Mouse (Mus musculus) mature B cell (primary cell): ENCODE data around the gene Olfr1339.

Experiments
- in situ Hi-C: fragments of 300-500 bp; cut with MboI; formaldehyde crosslinking; loops from 2 replicates; pipeline ENCODE4 v1.14.3; 2019

Olfr1339 gene

DNA sequence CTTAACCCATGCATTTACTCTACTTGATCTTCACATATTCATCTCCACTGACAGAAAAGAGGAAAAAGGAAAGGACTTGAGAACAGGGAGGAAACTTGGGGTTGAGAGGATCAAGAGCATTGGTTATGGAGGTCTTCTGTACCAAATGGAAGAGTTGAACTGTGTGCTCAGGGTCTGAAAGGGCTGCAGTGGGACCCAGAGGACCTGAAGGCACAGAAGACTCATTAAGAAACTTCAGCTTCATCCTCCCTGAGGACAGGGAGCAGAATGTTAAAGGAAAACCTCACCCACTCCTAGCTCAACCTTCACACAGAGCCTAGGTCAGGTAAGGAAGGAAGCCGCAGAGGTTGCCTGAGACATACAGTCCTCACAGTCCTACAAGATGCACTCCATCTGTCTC, at the start of gene Olfr1339:
Gene Olfr1339 (plus strand): TSS at position 301 of the 400 bp plus-strand sequence.
- in situ Hi-C loops = no loop called here

DNA sequence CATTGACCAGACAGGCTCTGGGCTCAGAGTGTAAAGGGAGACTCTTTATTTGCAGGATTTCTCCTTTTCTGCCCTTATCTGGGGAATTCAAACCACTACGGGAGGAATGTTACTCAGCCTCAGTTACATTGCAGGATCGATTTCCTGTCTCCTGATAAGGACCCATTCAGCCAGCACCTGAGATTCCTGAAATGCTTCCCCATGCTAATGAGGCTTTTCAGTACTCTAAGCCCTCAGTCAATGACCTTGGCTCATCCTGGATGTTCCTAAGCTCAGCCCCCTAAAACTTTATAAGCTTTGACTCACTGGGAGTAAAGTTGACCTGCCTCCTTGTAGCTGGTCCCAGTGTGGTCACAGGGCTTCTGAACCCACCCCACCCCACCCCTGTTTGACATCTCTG, 44.9 kb upstream of the Olfr1339 start:
- in situ Hi-C loops = no loop called here

DNA sequence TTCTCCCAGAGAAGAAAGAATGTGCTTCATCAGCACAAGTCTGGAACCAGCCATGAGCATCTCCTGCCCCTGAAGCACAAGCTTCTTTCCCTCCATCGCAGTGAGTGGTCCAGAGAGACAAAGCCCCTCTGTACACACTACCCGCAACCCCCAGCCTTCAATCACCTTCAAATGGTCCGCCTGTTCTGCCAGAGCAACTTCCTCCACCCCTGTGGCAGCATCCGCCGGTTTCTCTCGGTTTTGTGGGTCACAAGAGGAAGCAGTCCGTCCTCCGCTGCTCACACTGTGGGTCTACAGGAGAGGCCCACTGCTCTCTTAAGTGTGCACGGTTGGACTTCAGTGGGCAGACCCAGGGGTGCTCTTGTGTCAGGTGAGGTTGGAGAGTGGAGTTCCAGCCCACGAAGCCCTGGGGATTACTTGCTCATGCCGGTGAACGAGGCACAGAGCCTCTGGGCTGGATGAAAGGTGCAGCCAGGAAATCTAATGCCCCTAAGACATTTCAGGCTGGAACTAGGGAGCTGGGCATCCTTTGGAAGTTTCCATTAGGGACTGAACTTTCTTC, 39.5 kb upstream of the Olfr1339 start, which contains the start of gene Olfr1342:
Gene Olfr1342 (minus strand): TSS at position 345 of the 562 bp plus-strand sequence.
- in situ Hi-C loops = no loop called here

DNA sequence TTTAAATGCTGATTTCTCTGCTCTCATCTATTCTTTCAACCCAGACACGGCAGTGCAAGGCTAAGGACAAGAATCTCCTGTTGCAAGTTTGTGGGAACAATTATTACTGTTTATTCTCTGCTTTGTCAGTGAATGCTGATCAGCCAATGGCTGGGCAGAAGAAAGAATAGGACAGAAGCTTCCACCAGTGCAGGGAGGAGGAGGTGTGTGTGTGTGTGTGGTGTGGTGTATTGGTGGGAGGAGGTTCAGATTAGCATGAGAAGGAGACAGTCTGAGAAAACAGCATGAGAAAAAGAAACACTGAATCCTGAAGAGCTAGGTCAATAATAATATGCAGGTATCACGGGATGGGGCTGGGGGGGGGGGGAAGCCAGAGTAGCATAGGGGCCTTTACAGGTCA, 38.2 kb upstream of the Olfr1339 start:
- in situ Hi-C loops = no loop called here

DNA sequence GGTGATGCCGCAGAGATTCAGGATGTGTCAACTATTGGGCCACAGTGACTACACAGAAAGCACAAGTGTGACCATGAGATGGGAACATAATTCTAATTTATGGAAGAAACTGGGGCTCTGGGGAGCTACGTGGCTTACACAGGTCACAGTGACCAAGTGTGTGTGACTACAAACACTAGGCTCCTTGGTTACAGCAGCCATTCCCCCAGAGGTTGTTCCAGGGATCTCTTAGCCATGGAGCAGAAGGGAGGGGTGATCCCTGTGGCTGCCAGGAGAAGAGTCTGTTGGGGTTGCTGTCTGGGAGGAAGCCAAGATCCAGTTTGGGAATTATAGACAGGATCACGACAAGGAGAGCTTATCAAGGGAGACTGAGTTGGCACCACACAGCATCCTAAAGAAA, 28.8 kb upstream of the Olfr1339 start, which contains the start of gene Olfr1341:
Gene Olfr1341 (plus strand): TSS at position 301 of the 400 bp plus-strand sequence.
- in situ Hi-C loops = no loop called here

DNA sequence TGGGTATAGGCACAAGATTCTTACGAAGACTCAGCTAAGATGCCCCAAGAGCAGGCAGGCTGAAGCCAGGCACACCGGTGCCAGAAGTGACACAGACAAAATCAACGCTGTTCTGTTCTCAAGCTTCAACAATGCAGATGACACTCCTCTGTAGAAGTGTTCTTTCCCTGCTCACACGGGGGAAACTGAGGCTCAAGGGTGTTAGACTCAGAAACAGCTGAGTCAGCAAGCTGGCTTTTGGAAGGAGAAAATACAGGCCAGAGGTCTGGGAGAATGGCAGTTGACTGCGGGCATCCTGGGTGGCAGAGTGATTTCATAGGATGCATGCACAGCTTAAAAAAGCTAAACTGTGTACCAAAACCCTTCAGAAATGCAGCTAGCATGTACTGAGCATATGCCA, 23.9 kb upstream of the Olfr1339 start:
- in situ Hi-C loops = no loop called here

DNA sequence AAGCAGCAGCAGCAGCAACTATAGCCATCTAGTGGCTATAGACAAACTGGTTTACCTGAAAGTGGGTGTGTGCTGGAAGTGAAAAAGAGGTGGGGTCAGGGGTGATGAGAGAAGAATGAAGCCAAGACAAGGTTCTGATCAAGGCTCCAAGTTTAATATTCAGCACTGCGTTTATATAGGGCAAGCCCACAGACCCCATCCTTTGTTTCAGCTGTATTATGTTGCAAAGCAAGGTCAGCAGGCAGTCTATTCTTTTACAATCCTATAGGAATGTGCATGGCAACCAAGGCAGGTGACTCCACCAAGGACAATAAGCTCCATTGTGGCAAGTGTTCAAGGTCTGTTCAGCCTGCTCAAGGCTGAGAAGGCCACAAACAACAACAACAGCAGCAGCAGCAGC, 20.3 kb upstream of the Olfr1339 start:
- in situ Hi-C loops = no loop called here

DNA sequence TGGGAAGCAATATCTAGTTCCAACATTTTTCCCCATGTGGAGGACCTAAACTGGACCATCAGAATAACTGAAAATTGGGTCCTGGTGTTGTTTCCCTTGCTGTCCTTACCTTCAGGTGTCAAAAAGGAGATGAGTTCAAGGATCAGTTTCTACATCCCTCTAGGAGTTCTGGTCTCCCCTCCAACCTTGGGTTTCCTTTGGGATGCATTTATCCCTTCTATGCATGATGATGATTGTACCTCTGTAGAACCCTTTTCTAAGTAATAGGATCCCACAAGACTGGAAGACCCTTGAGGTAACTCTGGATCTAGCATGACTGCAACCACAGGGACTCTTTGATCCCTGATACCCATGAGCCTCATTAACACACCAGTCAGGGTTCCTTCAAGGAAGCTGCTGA, 12.1 kb upstream of the Olfr1339 start, which contains the start of gene Olfr1340:
Gene Olfr1340 (plus strand): TSS at position 301 of the 400 bp plus-strand sequence.
- in situ Hi-C loops = no loop called here

DNA sequence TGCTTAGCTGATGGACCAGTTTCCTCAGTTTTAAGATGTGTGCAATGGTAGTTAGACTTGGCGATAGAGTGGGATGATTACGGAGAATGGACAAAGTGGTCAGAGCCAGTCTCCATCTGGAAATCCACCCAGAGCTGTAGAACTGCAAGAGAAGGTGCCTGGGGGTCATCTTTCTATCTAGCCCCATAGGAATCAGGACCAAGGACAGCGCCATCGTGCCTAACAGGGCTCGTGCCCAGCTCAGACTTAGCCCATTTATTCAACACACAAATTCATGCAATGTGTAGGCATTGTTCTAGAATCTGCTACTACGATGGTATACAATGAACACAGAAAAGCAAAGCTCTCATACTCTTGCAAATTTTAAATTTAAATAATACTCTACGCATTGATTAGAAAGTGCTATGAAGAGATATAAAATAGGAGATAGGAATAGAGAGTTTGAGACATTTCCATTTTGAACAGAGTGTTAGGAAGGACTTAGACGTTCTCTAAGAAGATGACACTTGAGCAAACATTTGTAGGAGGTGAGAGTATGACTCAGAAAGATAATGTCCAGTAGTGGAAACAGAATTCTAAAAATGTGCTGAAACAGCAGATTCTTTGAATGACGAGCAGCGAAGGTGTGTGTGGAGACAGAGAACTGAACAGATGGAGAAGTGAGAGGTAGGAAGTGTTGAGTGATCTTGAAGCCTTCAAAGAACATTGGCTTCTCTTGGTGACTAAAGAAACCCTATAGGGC, 10.1 kb upstream of the Olfr1339 start:
- in situ Hi-C loops = no loop called here

DNA sequence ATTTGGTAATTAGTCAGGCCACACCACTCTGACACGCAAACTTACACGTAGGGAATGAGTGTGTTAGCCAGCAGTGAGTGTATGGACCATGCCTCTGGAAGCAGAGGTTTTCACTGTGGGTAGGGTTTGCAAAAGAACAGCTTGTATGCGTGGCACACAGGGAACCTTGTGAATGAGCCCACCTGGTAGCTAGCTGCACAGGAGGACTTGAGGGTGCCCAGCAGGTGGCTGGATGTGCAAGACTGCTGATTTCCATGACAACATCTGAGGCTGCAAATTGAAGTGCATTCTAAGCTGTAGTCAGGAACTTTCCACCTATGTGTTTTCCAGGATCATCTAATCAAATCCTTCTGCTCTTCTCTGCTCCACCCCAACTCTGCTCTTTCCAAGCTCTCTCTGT, 7.6 kb downstream of the Olfr1339 start:
- in situ Hi-C loops = no loop called here

DNA sequence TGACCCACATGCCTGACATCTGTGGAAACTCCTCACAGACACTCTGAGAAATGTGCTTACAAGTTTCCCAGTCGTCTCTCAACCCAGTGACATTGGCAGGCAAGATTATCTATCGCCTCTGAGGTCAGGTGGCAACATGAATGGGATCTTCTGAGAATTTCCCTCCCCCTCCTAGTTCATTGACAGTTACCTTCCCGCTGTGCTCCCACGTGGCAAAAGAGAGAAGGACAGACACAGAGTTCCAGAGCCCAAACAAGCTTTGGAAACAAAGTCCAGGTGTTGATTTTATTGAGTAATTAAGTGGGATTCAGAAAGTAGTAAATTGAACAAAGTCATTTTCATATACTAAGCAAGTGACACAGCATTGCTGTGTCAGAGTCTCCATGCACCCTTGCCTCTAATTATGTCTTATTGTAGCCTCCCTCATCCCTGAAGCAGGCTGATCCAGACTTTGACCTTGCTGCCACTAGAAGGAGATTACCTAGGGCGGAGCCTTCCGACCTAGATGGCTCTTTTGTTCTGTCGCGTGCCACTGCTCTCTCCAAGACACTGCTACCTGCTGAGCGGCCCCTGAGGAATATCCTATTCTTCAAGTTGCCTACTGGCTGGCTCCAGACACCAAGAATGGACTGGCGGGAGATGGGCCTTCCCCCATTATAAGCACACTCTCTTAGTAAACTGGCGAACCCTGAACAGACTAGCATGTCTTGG, 9.2 kb downstream of the Olfr1339 start:
- in situ Hi-C loops = no loop called here

DNA sequence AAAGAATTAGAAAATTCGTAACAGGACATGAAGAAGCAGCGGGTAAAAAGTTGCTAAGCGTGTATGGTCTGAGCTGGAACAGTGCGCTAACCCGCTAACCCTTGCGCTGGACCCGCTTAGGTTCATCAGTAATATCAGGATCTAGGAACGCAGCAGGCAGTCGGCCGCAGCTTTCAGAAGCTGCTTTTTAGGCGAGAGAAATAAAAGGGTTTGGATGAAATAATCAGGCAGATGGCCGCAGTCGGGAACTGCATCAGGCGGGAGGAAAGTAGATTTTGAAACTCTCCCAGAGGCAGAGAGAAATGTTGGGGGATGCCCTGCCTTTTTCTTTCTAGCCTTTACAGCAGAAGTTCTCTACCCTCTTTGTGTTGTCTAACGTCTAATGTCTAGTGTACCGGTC, 9.9 kb downstream of the Olfr1339 start:
- in situ Hi-C loops = no loop called here

DNA sequence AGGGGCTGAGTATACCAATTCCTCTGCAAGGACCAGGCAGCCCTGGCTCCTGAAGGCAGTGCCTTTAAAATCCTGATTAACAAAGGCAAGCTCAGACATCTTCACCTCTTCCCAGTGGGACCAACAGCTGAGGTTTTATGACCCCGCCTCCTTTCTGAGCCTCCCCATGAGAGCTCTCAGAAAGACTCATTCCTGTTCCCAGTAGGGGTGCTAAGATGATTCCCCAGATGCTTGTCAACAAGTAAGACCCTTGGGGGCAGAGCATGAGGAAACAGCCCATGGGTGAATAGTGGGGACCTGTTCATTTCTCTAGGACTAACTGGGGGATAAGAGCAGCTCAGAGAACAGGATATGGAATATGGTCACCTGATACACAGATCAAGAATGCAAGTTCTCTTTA, 26.7 kb downstream of the Olfr1339 start, which contains the start of gene Olfr1338:
Gene Olfr1338 (minus strand): TSS at position 101 of the 400 bp plus-strand sequence.
- in situ Hi-C loops = no loop called here

DNA sequence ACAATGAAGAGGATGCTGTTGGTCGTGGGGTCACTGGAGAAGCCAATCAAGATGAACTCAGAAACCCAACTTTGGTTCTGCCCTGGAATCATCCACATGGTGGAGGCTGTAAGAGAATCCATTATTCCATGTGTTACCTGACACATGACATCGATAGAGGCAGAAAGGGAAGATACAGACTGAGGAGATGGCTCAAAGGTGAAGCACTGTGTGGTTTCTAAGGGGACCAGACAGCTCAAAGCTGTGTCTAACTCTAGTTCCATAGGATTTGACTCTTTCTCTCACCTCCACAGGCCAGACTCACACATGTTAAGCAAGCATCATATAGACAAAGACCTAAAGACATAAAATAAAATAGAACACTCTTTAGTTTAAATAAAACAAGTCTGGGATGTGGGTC, 50.5 kb downstream of the Olfr1339 start, which contains the start of gene Olfr1337:
Gene Olfr1337 (minus strand): TSS at position 101 of the 400 bp plus-strand sequence.
- in situ Hi-C loops = no loop called here
